Mouse (Mus musculus): Measurements from ENCODE around the gene Tspan5.

DNA sequence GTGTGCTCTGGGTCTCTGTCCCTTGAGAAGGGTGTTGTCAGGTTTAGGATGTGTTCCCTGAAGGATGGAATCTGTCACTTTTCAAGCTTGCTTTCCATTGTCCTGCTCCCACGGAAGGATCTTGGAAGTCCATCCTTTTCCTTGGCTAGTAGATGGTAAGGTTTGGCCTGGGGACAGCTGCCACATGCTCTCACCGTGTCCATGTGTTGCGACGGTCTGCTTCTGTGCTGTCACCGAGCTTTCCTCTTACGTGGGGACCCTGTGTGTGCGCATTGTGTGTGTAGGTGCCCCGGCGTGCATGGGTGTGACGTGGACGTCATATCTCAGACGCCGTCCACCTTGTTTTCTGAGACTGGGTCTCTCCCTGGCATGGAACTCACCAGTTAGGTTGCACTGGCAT lies 19.5 kb downstream of the Tspan5 start:
- no peak for TF ChIP-seq CHD2 (IDR thresholded peaks at IDR 0.05; ENCODE audit: low read depth, low read length)
- no peak for TF ChIP-seq HCFC1 (IDR thresholded peaks at IDR 0.05; ENCODE audit: borderline replicate concordance, insufficient read depth, low read length)
- no peak for TF ChIP-seq ZC3H11A (IDR thresholded peaks at IDR 0.05; ENCODE audit: borderline replicate concordance, low read depth, low read length)
- TF ChIP-seq ZNF384 (IDR thresholded peaks at IDR 0.05; ENCODE audit: low read depth, low read length), result no peak
- no peak for TF ChIP-seq MAFK (IDR thresholded peaks at IDR 0.05; ENCODE audit: insufficient read depth, low read depth, low read length)
